Mouse (Mus musculus) thymus, adult 2 months (tissue): Measurements from ENCODE around the gene Foxred1. TPM values are rescaled to one million over a fixed set of nuclear protein-coding genes. Genes with fewer than 3 reads are reported as not detected.
A peak's percentile ranks its signal among the peaks of the same experiment; 100 is the strongest.

ENCODE experiments used
- DNase-seq: peaks from one replicate; pipeline ENCODE4 v3.0.0; 2021
- H3K27ac ChIP-seq: fragments of 200-500 bp; 2 replicates; pipeline ENCODE4 v1.5.1; 2012; ENCODE audit warnings: low read length, control low read depth; ENCODE audit not compliant: control insufficient read depth, insufficient read depth
- H3K27me3 ChIP-seq: fragments of 200-500 bp; 2 replicates; pipeline ENCODE4 v1.6.1; 2012; ENCODE audit warnings: mild to moderate bottlenecking, low read length, moderate library complexity, mixed read lengths; ENCODE audit not compliant: control insufficient read depth, insufficient read depth
- H3K36me3 ChIP-seq: fragments of 200-500 bp; 2 replicates; pipeline ENCODE4 v1.6.1; 2012; ENCODE audit warnings: mild to moderate bottlenecking, low read length, moderate library complexity; ENCODE audit not compliant: control insufficient read depth, insufficient read depth
- H3K4me1 ChIP-seq: fragments of 200-500 bp; replicated peaks from 2 replicates; pipeline ENCODE4 v1.6.1; 2012; ENCODE audit warnings: low read length; ENCODE audit not compliant: control insufficient read depth, insufficient read depth
- H3K4me3 ChIP-seq: fragments of 200-500 bp; 2 replicates; pipeline ENCODE4 v1.5.1; 2012; ENCODE audit warnings: mild to moderate bottlenecking, low read length, control low read depth, moderate library complexity; ENCODE audit not compliant: control insufficient read depth, insufficient read depth
- CTCF ChIP-seq: fragments of 200-500 bp; IDR thresholded peaks from 2 replicates; pipeline ENCODE4 v1.5.1; 2012; ENCODE audit warnings: mild to moderate bottlenecking, control low read depth, low read length, moderate library complexity, borderline replicate concordance; ENCODE audit not compliant: control insufficient read depth, poor library complexity, insufficient read depth; ENCODE audit errors: extremely low read depth
- POLR2A ChIP-seq: fragments of 200-500 bp; IDR thresholded peaks from 2 replicates; pipeline ENCODE4 v1.6.1; 2012; ENCODE audit warnings: mild to moderate bottlenecking, low read length, control low read depth, moderate library complexity; ENCODE audit not compliant: control insufficient read depth, poor library complexity, insufficient read depth; ENCODE audit errors: extremely low read depth
- WGBS: fragments of 180-500 bp; shearing (Covaris S2); methylation state at CpG from one replicate; pipeline ENCODE4 v1.1.7; 2018; 5-methylcytosine and 5-hydroxymethylcytosine counted together
- polyA plus RNA-seq: library from polyadenylated mRNA; depleted of rRNA; stranded (reverse); fragments of >200 nt; gene quantifications from 2 replicates; pipeline ENCODE4 v1.2.3, GENCODE M21; 2012

Foxred1 gene
- polyA plus RNA-seq, 1 experiment = 28.5 TPM

- no peak for TF ChIP-seq POLR2A
- WGBS = 45% methylated on average over 2 of the region's 2 CpGs
- no peak overlapping the region for H3K4me3 ChIP-seq
- H3K27ac ChIP-seq = no peak overlapping the region
- peaks cover 2% of the 10 kb centered on the region; the same call in 1 of the 2 replicates for H3K4me1 ChIP-seq
- no peaks in the 10 kb centered on the region for H3K27me3 ChIP-seq
- no peaks in the 10 kb centered on the region for H3K36me3 ChIP-seq
- DNase-seq = no peak
These were observed 28.0 kb downstream of the Foxred1 start for GRCm38 (mm10) chr9:35182832-35183231.

- Histone ChIP-seq H3K4me3 (peak overlapping the region; percentile 37), H3K4me1 (peaks cover 4% of the 10 kb centered on the region), H3K27me3 (no peaks in the 10 kb centered on the region), H3K27ac (no peak overlapping the region), H3K36me3 (no peaks in the 10 kb centered on the region)
- TF ChIP-seq POLR2A (no peak), CTCF (no peak)
- no peak for DNase-seq
- 43% methylated on average over 14 of the region's 14 CpGs for WGBS
These were observed 34.7 kb downstream of the Foxred1 start for GRCm38 (mm10) chr9:35176124-35176659.

- Histone ChIP-seq H3K4me3 (peak within 1 kb of the TSS; percentile 80), H3K27ac (peak within 1 kb of the TSS; percentile 72), H3K4me1 (peaks cover 4% of the 10 kb centered on the region), H3K27me3 (no peaks in the 10 kb centered on the region), H3K36me3 (peaks cover 5% of the 10 kb centered on the region; the same call in 1 of the 2 replicates)
- peak; percentile 75 for TF ChIP-seq POLR2A
- peak; percentile 56; the same call in 1 of the 2 replicates for TF ChIP-seq CTCF
- DNase-seq = peak; percentile 98
- under 1% methylated on average over 38 of the region's 38 CpGs for WGBS
These were observed 35.4 kb downstream of the Foxred1 start, which contains the start of gene Dcps for GRCm38 (mm10) chr9:35175251-35176123. Gene Dcps, minus strand, starts transcription at chr9:35176061.

- Histone ChIP-seq H3K4me3 (no peak overlapping the region), H3K27me3 (no peaks in the 10 kb centered on the region), H3K27ac (no peak overlapping the region), H3K36me3 (peaks cover 7% of the 10 kb centered on the region; the same call in 1 of the 2 replicates), H3K4me1 (peaks cover 4% of the 10 kb centered on the region)
- TF ChIP-seq POLR2A (no peak), CTCF (no peak)
- WGBS = 16% methylated on average over 1 of the region's 1 CpGs
- DNase-seq = no peak
These were observed 37.5 kb downstream of the Foxred1 start for GRCm38 (mm10) chr9:35173331-35173730.

GRCm38 (mm10) chr9:35170071-35170470 is 40.8 kb downstream of the Foxred1 start:
- Histone ChIP-seq H3K27ac (no peak overlapping the region), H3K27me3 (no peaks in the 10 kb centered on the region), H3K4me3 (no peak overlapping the region), H3K4me1 (peaks cover under 1% of the 10 kb centered on the region), H3K36me3 (peaks cover 12% of the 10 kb centered on the region; the same call in 1 of the 2 replicates)
- DNase-seq = no peak
- 81% methylated on average over 7 of the region's 7 CpGs for WGBS
- TF ChIP-seq CTCF (no peak), POLR2A (no peak)

DNA sequence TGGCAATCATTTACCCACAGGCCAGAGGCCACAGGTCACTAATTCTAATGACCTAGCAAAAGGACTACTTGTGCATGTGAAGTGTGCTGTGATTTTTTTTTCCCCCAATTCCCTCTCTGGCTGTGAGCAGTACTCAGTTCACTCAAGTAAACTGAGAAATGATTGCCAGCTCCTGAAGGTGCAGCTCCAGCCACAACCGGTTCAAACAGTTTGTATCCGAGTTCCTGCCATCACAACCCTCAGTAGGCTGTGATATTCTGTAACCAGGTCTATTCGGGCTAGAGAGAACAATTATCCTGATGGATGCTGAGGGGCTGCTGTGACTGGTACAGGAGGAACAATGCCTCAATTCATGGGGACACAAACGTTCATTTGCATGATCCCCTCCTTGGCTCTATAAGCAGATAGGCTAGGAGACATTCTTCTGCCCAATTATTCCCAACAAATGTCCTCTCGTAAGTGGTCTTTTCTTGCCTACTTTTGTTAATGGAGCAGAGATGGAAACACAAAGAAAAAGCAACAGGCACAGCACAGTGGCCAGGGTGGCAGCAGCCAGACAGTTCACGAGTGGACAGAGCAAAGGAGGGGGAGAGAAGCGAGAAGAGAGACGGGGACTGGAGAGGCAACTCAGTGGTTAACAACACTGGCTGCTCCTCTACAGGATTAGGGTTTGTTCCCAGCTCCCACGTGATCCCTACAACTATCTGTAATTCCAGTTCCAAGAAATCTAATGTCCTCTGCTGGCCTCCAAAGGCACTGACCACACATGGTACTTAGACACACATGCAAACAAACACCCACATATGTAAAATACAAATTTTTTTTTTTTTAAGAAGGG is 43.8 kb downstream of the Foxred1 start:
- no peak overlapping the region for H3K27ac ChIP-seq
- WGBS = 92% methylated on average over 9 of the region's 9 CpGs
- H3K27me3 ChIP-seq = no peaks in the 10 kb centered on the region
- no peak overlapping the region for H3K4me3 ChIP-seq
- H3K36me3 ChIP-seq = peaks cover 16% of the 10 kb centered on the region
- H3K4me1 ChIP-seq = no peaks in the 10 kb centered on the region
- no peak for DNase-seq
- no peak for TF ChIP-seq CTCF
- no peak for TF ChIP-seq POLR2A
